20 mouse cellular contexts compared by ENCODE assay signal in the genomic region with DNA sequence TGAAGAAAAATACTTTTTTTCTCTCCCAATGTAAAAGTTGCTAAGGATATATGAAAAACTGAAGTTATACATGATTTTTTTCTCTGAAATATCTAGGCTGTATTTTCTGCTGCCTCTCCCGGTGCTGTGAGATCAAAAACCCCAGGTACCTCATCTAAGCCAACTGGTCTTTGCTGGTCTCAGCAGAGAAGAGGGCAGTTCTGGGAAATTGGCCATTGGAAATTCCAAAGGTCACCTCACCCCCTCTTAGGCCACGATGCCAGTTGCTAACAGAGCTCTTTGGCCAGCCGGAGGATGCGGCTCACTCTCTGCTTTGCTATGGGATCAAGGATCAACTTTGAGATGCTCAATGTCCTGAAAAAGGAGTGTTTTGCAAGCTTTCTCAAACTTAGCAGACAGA.
A peak's percentile ranks its signal among the peaks of the same experiment; 100 is the strongest.
DNase-seq lines count a peak whose midpoint lies in the region; ATAC-seq and TF ChIP-seq lines count a peak whose summit lies in the region.
"Had no signal": no experiment of that assay in that cellular context is flagged by ENCODE, and none has a peak within 500 bp of the region (broad histone marks: within the 10 kb centered on the region; RNA-seq: fewer than 3 reads in every experiment).

No protein-coding gene starts in this region.

- no peak overlapping the region for H3K4me2 ChIP-seq in kidney, embryonic 14.5 days (replicated peaks; ENCODE audit: low read depth, low read length)
- H3K4me2 ChIP-seq: embryonic facial prominence, embryonic 12.5 days; heart, embryonic 15.5 days; hindbrain, embryonic 14.5 days; midbrain, embryonic 11.5 days had no signal

- H3K27ac ChIP-seq in kidney, embryonic 14.5 days (ENCODE audit: low read depth, low read length) = no peak overlapping the region
- H3K27ac ChIP-seq: embryonic facial prominence, embryonic 12.5 days; heart, embryonic 15.5 days; hindbrain, embryonic 14.5 days; left cerebral cortex, adult 2 months; liver, embryonic 14.5 days had no signal

- H3K27me3 ChIP-seq in kidney, embryonic 14.5 days (ENCODE audit: control insufficient read depth, insufficient read depth, low read length) = no peaks in the 10 kb centered on the region
- H3K27me3 ChIP-seq: embryonic facial prominence, embryonic 12.5 days; heart, embryonic 15.5 days had no signal

- WGBS in kidney, embryonic 14.5 days = 80% methylated on average over 4 of the region's 4 CpGs
- WGBS in lung, adult 2 months = 75% methylated on average over 4 of the region's 4 CpGs

- H3K4me3 ChIP-seq in kidney, embryonic 14.5 days (ENCODE audit: low read length) = no peak overlapping the region
- H3K4me3 ChIP-seq in lung, adult 2 months (replicated peaks; ENCODE audit: extremely low read depth, low read depth, low read length) = no peak overlapping the region
- H3K4me3 ChIP-seq: embryonic facial prominence, embryonic 12.5 days; heart, embryonic 15.5 days; left cerebral cortex, adult 2 months had no signal

- no peaks in the 10 kb centered on the region for H3K4me1 ChIP-seq in kidney, embryonic 14.5 days (ENCODE audit: control insufficient read depth, insufficient read depth, low read length)
- H3K4me1 ChIP-seq in lung, adult 2 months (ENCODE audit: control insufficient read depth, insufficient read depth, low read length) = no peaks in the 10 kb centered on the region
- H3K4me1 ChIP-seq: embryonic facial prominence, embryonic 12.5 days; heart, embryonic 15.5 days had no signal

- H3K9ac ChIP-seq in kidney, embryonic 14.5 days (ENCODE audit: low read depth, low read length) = no peak overlapping the region
- H3K9ac ChIP-seq: embryonic facial prominence, embryonic 12.5 days; heart, embryonic 15.5 days; hindbrain, embryonic 14.5 days; liver, embryonic 14.5 days had no signal

- DNase-seq in cerebellum, postnatal 14 days = peak; percentile 56 to 75
- DNase-seq in kidney, adult 18-20 months = peak; percentile 43
- DNase-seq in kidney, postnatal 10 days = peak; percentile 51
- no peak for DNase-seq in spleen, adult 18-20 months
- no peak for DNase-seq in lung, adult 2 months
- DNase-seq: adrenal gland, postnatal 14 days; cerebellum, adult 9-10 months; heart, postnatal 4 days; right cerebral cortex, postnatal 4 days; thymus, adult 18-20 months; thymus, postnatal 36 days had no signal

- H3K9me3 ChIP-seq in kidney, embryonic 14.5 days (ENCODE audit: control insufficient read depth, low read length) = no peaks in the 10 kb centered on the region
- H3K9me3 ChIP-seq: embryonic facial prominence, embryonic 12.5 days; heart, embryonic 15.5 days had no signal

- TF ChIP-seq CTCF in lung, adult 2 months (IDR thresholded peaks at IDR 0.05; ENCODE audit: insufficient read depth, low read length) = no peak

- no peak for TF ChIP-seq POLR2A in lung, adult 2 months (IDR thresholded peaks at IDR 0.05; ENCODE audit: borderline replicate concordance, extremely low read depth, low read depth, low read length)

- no peak for ATAC-seq in cerebellum, adult (ENCODE audit: insufficient number of reproducible peaks, low FRiP score, low TSS enrichment)
- no peak for ATAC-seq in kidney, embryonic 14.5 days (ENCODE audit: low FRiP score, low TSS enrichment)
- ATAC-seq: inflammation-experienced regulatory T-cells, adult 6 months had no signal

- no peaks in the 10 kb centered on the region for H3K36me3 ChIP-seq in kidney, embryonic 14.5 days (ENCODE audit: control insufficient read depth, insufficient read depth, low read length)
- H3K36me3 ChIP-seq: embryonic facial prominence, embryonic 12.5 days; heart, embryonic 15.5 days had no signal

Comparison
In these comparisons a context has a peak if more than half of its experiments do, and no peak if none do; other contexts are left out.
1. DNase-seq: peak in cerebellum, postnatal 14 days (2 of 2), kidney, adult 18-20 months (single experiment) and kidney, postnatal 10 days (single experiment); none in spleen, adult 18-20 months (0 of 2) and lung, adult 2 months (single experiment).